Mouse (Mus musculus): ENCODE data around the gene Slc25a27. TPM values are rescaled to one million over a fixed set of nuclear protein-coding genes. Genes with fewer than 3 reads are reported as not detected.

Slc25a27 gene
- polyA plus RNA-seq, 1 experiment, result 1.9 TPM

GRCm38 (mm10) chr17:43637146-43637545 lies 29.9 kb downstream of the Slc25a27 start:
- TF ChIP-seq CTCF (IDR thresholded peaks at IDR 0.05; ENCODE audit: extremely low read depth, insufficient read depth, insufficient read length, insufficient replicate concordance) (no peak), POLR2A (IDR thresholded peaks at IDR 0.05; ENCODE audit: low read depth, low read length) (no peak)
- no peaks in the 10 kb centered on the region for H3K4me1 ChIP-seq (ENCODE audit: control insufficient read depth, insufficient read depth, insufficient read length)
- H3K36me3 ChIP-seq (ENCODE audit: control insufficient read depth, insufficient read depth, low read length), result no peaks in the 10 kb centered on the region
- H3K27ac ChIP-seq (ENCODE audit: insufficient read depth, low read length), result no peak overlapping the region
- 91% methylated on average over 4 of the region's 4 CpGs for WGBS
- no peak for DNase-seq (ENCODE audit: low read depth in 1 of 2, low spot score in 2 of 2)
- H3K4me3 ChIP-seq (ENCODE audit: extremely low read depth, insufficient read depth, insufficient read length), result no peak overlapping the region
- H3K27me3 ChIP-seq (ENCODE audit: control insufficient read depth, insufficient read depth, low read length), result no peaks in the 10 kb centered on the region

- H3K36me3 ChIP-seq (ENCODE audit: control insufficient read depth, insufficient read depth, low read length), result no peaks in the 10 kb centered on the region
- peaks cover 9% of the 10 kb centered on the region for H3K27me3 ChIP-seq (ENCODE audit: control insufficient read depth, insufficient read depth, low read length)
- TF ChIP-seq CTCF (IDR thresholded peaks at IDR 0.05; ENCODE audit: extremely low read depth, insufficient read depth, insufficient read length, insufficient replicate concordance), result no peak
- no peak for TF ChIP-seq POLR2A (IDR thresholded peaks at IDR 0.05; ENCODE audit: low read depth, low read length)
- H3K4me1 ChIP-seq (ENCODE audit: control insufficient read depth, insufficient read depth, insufficient read length), result peaks cover 4% of the 10 kb centered on the region; the same call in 1 of the 2 replicates
- no peak overlapping the region for H3K27ac ChIP-seq (ENCODE audit: insufficient read depth, low read length)
- no peak overlapping the region for H3K4me3 ChIP-seq (ENCODE audit: extremely low read depth, insufficient read depth, insufficient read length)
- 75% methylated on average over 13 of the region's 13 CpGs for WGBS
- no peak for DNase-seq (ENCODE audit: low read depth in 1 of 2, low spot score in 2 of 2)
Observed at GRCm38 (mm10) chr17:43630427-43630760, 36.6 kb downstream of the Slc25a27 start.

GRCm38 (mm10) chr17:43629496-43630426 lies 37.3 kb downstream of the Slc25a27 start, which contains the start of gene Tdrd6:
TSS of gene Tdrd6 (minus strand) at chr17:43630299.
- peaks cover 4% of the 10 kb centered on the region; the same call in 1 of the 2 replicates for H3K4me1 ChIP-seq (ENCODE audit: control insufficient read depth, insufficient read depth, insufficient read length)
- no peak for DNase-seq (ENCODE audit: low read depth in 1 of 2, low spot score in 2 of 2)
- TF ChIP-seq CTCF (IDR thresholded peaks at IDR 0.05; ENCODE audit: extremely low read depth, insufficient read depth, insufficient read length, insufficient replicate concordance), result no peak
- no peak for TF ChIP-seq POLR2A (IDR thresholded peaks at IDR 0.05; ENCODE audit: low read depth, low read length)
- no peaks in the 10 kb centered on the region for H3K36me3 ChIP-seq (ENCODE audit: control insufficient read depth, insufficient read depth, low read length)
- H3K4me3 ChIP-seq (ENCODE audit: extremely low read depth, insufficient read depth, insufficient read length), result no peak within 1 kb of the TSS
- peaks cover 9% of the 10 kb centered on the region for H3K27me3 ChIP-seq (ENCODE audit: control insufficient read depth, insufficient read depth, low read length)
- H3K27ac ChIP-seq (ENCODE audit: insufficient read depth, low read length), result no peak within 1 kb of the TSS
- WGBS, result 8% methylated on average over 83 of the region's 83 CpGs

GRCm38 (mm10) chr17:43629026-43629495 lies 38.0 kb downstream of the Slc25a27 start:
- WGBS, result 39% methylated on average over 24 of the region's 24 CpGs
- no peak for DNase-seq (ENCODE audit: low read depth in 1 of 2, low spot score in 2 of 2)
- TF ChIP-seq CTCF (IDR thresholded peaks at IDR 0.05; ENCODE audit: extremely low read depth, insufficient read depth, insufficient read length, insufficient replicate concordance) (no peak), POLR2A (IDR thresholded peaks at IDR 0.05; ENCODE audit: low read depth, low read length) (no peak)

GRCm38 (mm10) chr17:43628246-43628645 lies 38.8 kb downstream of the Slc25a27 start:
- 88% methylated on average over 10 of the region's 10 CpGs for WGBS
- H3K4me1 ChIP-seq (ENCODE audit: control insufficient read depth, insufficient read depth, insufficient read length), result peaks cover 4% of the 10 kb centered on the region; the same call in 1 of the 2 replicates
- H3K4me3 ChIP-seq (ENCODE audit: extremely low read depth, insufficient read depth, insufficient read length), result no peak overlapping the region
- H3K27me3 ChIP-seq (ENCODE audit: control insufficient read depth, insufficient read depth, low read length), result peaks cover 9% of the 10 kb centered on the region
- H3K27ac ChIP-seq (ENCODE audit: insufficient read depth, low read length), result no peak overlapping the region
- TF ChIP-seq POLR2A (IDR thresholded peaks at IDR 0.05; ENCODE audit: low read depth, low read length), result no peak
- H3K36me3 ChIP-seq (ENCODE audit: control insufficient read depth, insufficient read depth, low read length), result no peaks in the 10 kb centered on the region
- no peak for DNase-seq (ENCODE audit: low read depth in 1 of 2, low spot score in 2 of 2)

More at GRCm38 (mm10) chr17:43629026-43629495, 38.0 kb downstream of the Slc25a27 start:
- H3K27ac ChIP-seq (ENCODE audit: insufficient read depth, low read length), result no peak overlapping the region
- peaks cover 4% of the 10 kb centered on the region; the same call in 1 of the 2 replicates for H3K4me1 ChIP-seq (ENCODE audit: control insufficient read depth, insufficient read depth, insufficient read length)
- no peaks in the 10 kb centered on the region for H3K36me3 ChIP-seq (ENCODE audit: control insufficient read depth, insufficient read depth, low read length)
- no peak overlapping the region for H3K4me3 ChIP-seq (ENCODE audit: extremely low read depth, insufficient read depth, insufficient read length)
- peaks cover 9% of the 10 kb centered on the region for H3K27me3 ChIP-seq (ENCODE audit: control insufficient read depth, insufficient read depth, low read length)

GRCm38 (mm10) chr17:43622076-43622475 lies 44.9 kb downstream of the Slc25a27 start:
- no peaks in the 10 kb centered on the region for H3K27me3 ChIP-seq (ENCODE audit: control insufficient read depth, insufficient read depth, low read length)

GRCm38 (mm10) chr17:43619156-43619555 lies 47.9 kb downstream of the Slc25a27 start:
- no peak overlapping the region for H3K27ac ChIP-seq (ENCODE audit: insufficient read depth, low read length)
- 79% methylated on average over 9 of the region's 9 CpGs for WGBS
- no peaks in the 10 kb centered on the region for H3K36me3 ChIP-seq (ENCODE audit: control insufficient read depth, insufficient read depth, low read length)
- H3K4me1 ChIP-seq (ENCODE audit: control insufficient read depth, insufficient read depth, insufficient read length), result no peaks in the 10 kb centered on the region
- no peak for TF ChIP-seq POLR2A (IDR thresholded peaks at IDR 0.05; ENCODE audit: low read depth, low read length)
- TF ChIP-seq CTCF (IDR thresholded peaks at IDR 0.05; ENCODE audit: extremely low read depth, insufficient read depth, insufficient read length, insufficient replicate concordance), result no peak
- no peak for DNase-seq (ENCODE audit: low read depth in 1 of 2, low spot score in 2 of 2)
- H3K27me3 ChIP-seq (ENCODE audit: control insufficient read depth, insufficient read depth, low read length), result no peaks in the 10 kb centered on the region
- no peak overlapping the region for H3K4me3 ChIP-seq (ENCODE audit: extremely low read depth, insufficient read depth, insufficient read length)

More at GRCm38 (mm10) chr17:43622076-43622475, 44.9 kb downstream of the Slc25a27 start:
- DNase-seq (ENCODE audit: low read depth in 1 of 2, low spot score in 2 of 2), result no peak
- TF ChIP-seq CTCF (IDR thresholded peaks at IDR 0.05; ENCODE audit: extremely low read depth, insufficient read depth, insufficient read length, insufficient replicate concordance), result no peak
- no peak for TF ChIP-seq POLR2A (IDR thresholded peaks at IDR 0.05; ENCODE audit: low read depth, low read length)
- Histone ChIP-seq H3K4me1 (ENCODE audit: control insufficient read depth, insufficient read depth, insufficient read length) (no peaks in the 10 kb centered on the region), H3K36me3 (ENCODE audit: control insufficient read depth, insufficient read depth, low read length) (no peaks in the 10 kb centered on the region), H3K4me3 (ENCODE audit: extremely low read depth, insufficient read depth, insufficient read length) (no peak overlapping the region), H3K27ac (ENCODE audit: insufficient read depth, low read length) (no peak overlapping the region)
- WGBS, result 91% methylated on average over 10 of the region's 10 CpGs
